Mouse (Mus musculus) cerebellum, adult 2 months (tissue): ENCODE measurements around the gene Rasgef1b. TPM values are rescaled to one million over a fixed set of nuclear protein-coding genes. Genes with fewer than 3 reads are reported as not detected.
A peak's percentile ranks its signal among the peaks of the same experiment; 100 is the strongest.

Experiments
- DNase-seq, 2 experiments: peaks; one replicate each; pipeline ENCODE4 v3.0.0; 2021
- H3K27ac ChIP-seq: fragments of 200-500 bp; 2 replicates; pipeline ENCODE4 v1.5.1; 2012; ENCODE audit warnings: low read length, control low read depth, inconsistent platforms; ENCODE audit not compliant: insufficient read depth
- H3K27me3 ChIP-seq: fragments of 200-500 bp; 2 replicates; pipeline ENCODE4 v1.6.1; 2012; ENCODE audit warnings: inconsistent platforms, mild to moderate bottlenecking, low read length, moderate library complexity; ENCODE audit not compliant: control insufficient read depth, insufficient read depth
- H3K4me1 ChIP-seq: fragments of 200-500 bp; 2 replicates; pipeline ENCODE4 v1.6.1; 2011; ENCODE audit warnings: low read length; ENCODE audit not compliant: control insufficient read depth, insufficient read depth
- H3K4me3 ChIP-seq: fragments of 200-500 bp; replicated peaks from 2 replicates; pipeline ENCODE3; 2011; ENCODE audit warnings: mild to moderate bottlenecking, low read depth, low read length, control low read depth; ENCODE audit not compliant: insufficient read depth
- CTCF ChIP-seq: fragments of 200-500 bp; IDR thresholded peaks from 2 replicates; pipeline ENCODE4 v1.5.1; 2011; ENCODE audit warnings: low read depth, mild to moderate bottlenecking, control low read depth, low read length, moderate library complexity, borderline replicate concordance; ENCODE audit not compliant: insufficient read depth
- POLR2A ChIP-seq: fragments of 200-500 bp; IDR thresholded peaks from 2 replicates; pipeline ENCODE4 v1.6.1; 2011; ENCODE audit warnings: low read length, control low read depth, borderline replicate concordance; ENCODE audit not compliant: insufficient read depth
- WGBS: fragments of 180-500 bp; shearing (Covaris S2); methylation state at CpG from one replicate; pipeline ENCODE4 v1.1.7; 2018; 5-methylcytosine and 5-hydroxymethylcytosine counted together
- polyA plus RNA-seq: library from polyadenylated mRNA; depleted of rRNA; stranded (reverse); fragments of >200 nt; gene quantifications from 2 replicates; pipeline ENCODE4 v1.2.3, GENCODE M21; 2012

Rasgef1b gene
- polyA plus RNA-seq, 1 experiment: 19.6 TPM

DNA sequence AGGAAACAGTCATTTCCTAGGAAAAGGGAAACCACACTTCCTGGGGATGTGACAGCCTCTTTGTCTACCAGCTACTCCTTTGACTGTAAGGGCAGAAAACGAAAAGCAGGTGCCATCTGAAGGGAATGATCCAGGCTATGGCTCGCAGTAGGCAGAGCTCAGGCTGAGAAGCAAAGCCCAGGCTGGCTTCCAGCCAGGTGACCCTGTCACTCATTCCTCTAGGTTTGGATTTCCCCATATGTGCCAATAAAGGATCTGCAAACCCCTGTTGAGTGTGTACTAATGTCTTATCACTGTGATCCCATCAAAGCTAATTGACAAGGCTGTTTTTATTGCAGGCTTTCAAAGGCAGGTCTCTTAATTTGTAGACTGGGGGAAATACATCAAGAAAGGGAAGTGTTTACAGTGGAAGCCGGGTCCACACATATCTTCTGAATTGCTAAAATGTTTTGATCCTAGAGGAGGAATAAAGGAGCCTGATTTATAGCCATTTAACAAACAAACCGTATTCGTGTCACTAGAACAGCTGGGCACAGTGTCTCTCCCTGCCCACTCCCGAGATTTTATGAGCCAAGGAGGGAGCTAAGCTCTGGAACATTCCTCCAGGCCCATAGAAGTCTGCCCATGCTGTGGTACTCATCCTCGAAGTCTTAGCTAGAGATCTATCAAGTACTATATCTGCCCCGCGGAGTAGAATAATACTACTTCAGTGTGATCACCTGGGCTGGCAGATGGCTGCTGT is 449.7 kb downstream of the Rasgef1b start:
- DNase-seq: no peak
- 62% methylated on average over 9 of the region's 9 CpGs for WGBS
- TF ChIP-seq CTCF (no peak), POLR2A (no peak)
- H3K4me3 ChIP-seq: no peak overlapping the region
- peaks cover 5% of the 10 kb centered on the region; the same call in 1 of the 2 replicates for H3K4me1 ChIP-seq
- H3K27ac ChIP-seq: no peak overlapping the region
- H3K27me3 ChIP-seq: no peaks in the 10 kb centered on the region; the same call in 1 of the 2 replicates

DNA sequence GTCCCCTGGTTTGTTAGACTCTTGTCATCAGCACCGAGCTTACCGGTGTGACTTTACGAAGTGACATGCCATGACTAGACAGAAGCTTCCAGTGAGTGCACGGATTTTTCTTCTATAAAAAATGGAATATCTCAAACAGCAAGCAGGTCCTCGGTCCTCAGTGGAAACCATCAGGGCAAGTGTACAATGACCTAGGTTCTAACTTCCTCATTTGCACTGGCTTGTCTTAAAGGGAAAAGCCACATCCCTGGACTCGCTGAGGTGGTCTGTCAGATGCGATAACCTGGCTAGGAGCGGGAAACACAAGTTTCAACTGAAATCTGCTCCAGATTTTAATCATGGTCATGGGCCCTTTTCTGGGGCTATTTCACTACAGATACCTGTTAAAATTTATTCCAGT is 450.5 kb downstream of the Rasgef1b start:
- 94% methylated on average over 8 of the region's 8 CpGs for WGBS
- Histone ChIP-seq H3K27me3 (no peaks in the 10 kb centered on the region; the same call in 1 of the 2 replicates), H3K4me3 (no peak overlapping the region), H3K27ac (no peak overlapping the region), H3K4me1 (peaks cover 7% of the 10 kb centered on the region; the same call in 1 of the 2 replicates)
- no peak for TF ChIP-seq POLR2A
- no peak for TF ChIP-seq CTCF
- no peak for DNase-seq

DNA sequence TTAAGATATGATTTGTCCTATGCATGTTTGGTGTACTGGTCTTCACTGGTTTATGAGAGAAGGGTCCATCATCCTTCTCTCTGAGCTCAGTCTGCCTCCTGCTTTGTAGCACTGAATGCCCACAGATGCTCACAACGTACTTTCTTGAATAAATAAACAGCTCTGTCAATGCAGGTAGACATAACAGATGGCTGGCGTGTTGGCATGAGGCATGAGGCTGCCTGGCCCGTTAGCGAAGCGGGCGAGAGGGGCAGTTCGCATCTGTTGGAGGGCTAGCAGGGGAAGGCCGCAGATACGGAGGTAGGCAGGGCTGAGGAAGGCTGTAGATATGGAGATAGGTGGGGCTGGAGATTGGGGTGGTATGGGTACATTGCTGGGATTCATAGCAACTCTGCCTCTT is 451.3 kb downstream of the Rasgef1b start:
- Histone ChIP-seq H3K4me1 (peaks cover 7% of the 10 kb centered on the region; the same call in 1 of the 2 replicates), H3K27me3 (no peaks in the 10 kb centered on the region; the same call in 1 of the 2 replicates), H3K4me3 (no peak overlapping the region), H3K27ac (no peak overlapping the region)
- no peak for DNase-seq
- WGBS: 49% methylated on average over 9 of the region's 9 CpGs
- TF ChIP-seq CTCF: no peak
- TF ChIP-seq POLR2A: no peak

GRCm38 (mm10) chr5:99274119-99274563 is 454.7 kb downstream of the Rasgef1b start:
- peaks cover 7% of the 10 kb centered on the region; the same call in 1 of the 2 replicates for H3K4me1 ChIP-seq
- WGBS: 12% methylated on average over 12 of the region's 12 CpGs
- no peak for TF ChIP-seq CTCF
- no peak for TF ChIP-seq POLR2A
- H3K4me3 ChIP-seq: peak overlapping the region; percentile 25
- DNase-seq: peak; percentile 21 to 25
- H3K27ac ChIP-seq: no peak overlapping the region
- no peaks in the 10 kb centered on the region; the same call in 1 of the 2 replicates for H3K27me3 ChIP-seq

DNA sequence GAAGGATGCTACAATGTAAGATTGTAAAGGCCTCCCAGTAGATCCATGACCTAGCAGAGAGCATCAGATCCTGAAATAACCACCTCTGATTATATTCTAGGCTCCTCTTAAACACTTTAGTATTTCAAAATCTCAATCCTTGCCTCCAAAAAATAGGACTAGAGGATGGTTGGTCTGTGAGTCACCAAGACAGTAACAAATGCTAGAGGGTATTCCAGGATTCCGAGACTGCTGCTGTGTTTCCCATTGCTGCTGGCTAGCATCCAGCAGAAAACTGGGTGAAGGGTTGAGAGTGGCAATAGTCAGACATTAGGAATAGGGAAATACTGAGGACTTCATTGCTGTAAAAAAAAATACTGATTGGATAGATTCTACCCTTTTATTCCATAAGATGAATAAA is 457.3 kb downstream of the Rasgef1b start:
- Histone ChIP-seq H3K27me3 (no peaks in the 10 kb centered on the region; the same call in 1 of the 2 replicates), H3K27ac (no peak overlapping the region), H3K4me3 (no peak overlapping the region), H3K4me1 (peaks cover 7% of the 10 kb centered on the region; the same call in 1 of the 2 replicates)
- 77% methylated on average over 1 of the region's 1 CpGs for WGBS
- no peak for TF ChIP-seq CTCF
- no peak for TF ChIP-seq POLR2A
- no peak for DNase-seq

- Histone ChIP-seq H3K27ac (no peak overlapping the region), H3K27me3 (no peaks in the 10 kb centered on the region; the same call in 1 of the 2 replicates), H3K4me1 (peaks cover 2% of the 10 kb centered on the region; the same call in 1 of the 2 replicates), H3K4me3 (no peak overlapping the region)
- WGBS: 93% methylated on average over 2 of the region's 2 CpGs
- TF ChIP-seq CTCF: no peak
- no peak for TF ChIP-seq POLR2A
- no peak for DNase-seq
These were observed 459.7 kb downstream of the Rasgef1b start for GRCm38 (mm10) chr5:99269131-99269530.

GRCm38 (mm10) chr5:99267338-99267737 is 461.5 kb downstream of the Rasgef1b start:
- DNase-seq: no peak
- TF ChIP-seq POLR2A: no peak
- TF ChIP-seq CTCF: no peak
- H3K27me3 ChIP-seq: no peaks in the 10 kb centered on the region; the same call in 1 of the 2 replicates
- H3K4me1 ChIP-seq: no peaks in the 10 kb centered on the region
- 95% methylated on average over 5 of the region's 5 CpGs for WGBS
- H3K27ac ChIP-seq: no peak overlapping the region
- no peak overlapping the region for H3K4me3 ChIP-seq

DNA sequence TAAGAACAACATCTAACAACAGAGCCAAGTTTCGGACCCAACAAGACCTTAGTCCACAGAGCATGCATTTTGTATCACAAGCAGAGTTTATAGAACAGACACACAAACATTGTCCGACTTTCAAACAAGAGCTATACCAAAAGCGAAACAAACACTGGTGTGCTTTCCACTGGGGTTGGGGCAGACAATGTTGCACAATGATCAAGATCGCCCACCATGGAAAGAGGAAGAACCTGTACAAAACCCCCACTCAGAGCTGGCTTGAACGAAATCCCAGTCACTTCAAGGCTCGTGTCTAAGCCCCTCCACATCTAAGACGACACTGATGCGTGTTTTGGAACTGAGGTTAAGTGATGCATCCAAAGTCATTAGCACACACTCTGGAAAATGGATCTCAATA is 462.6 kb downstream of the Rasgef1b start:
- Histone ChIP-seq H3K4me1 (no peaks in the 10 kb centered on the region), H3K27ac (no peak overlapping the region), H3K4me3 (no peak overlapping the region), H3K27me3 (no peaks in the 10 kb centered on the region; the same call in 1 of the 2 replicates)
- no peak for DNase-seq
- whole genome bisulfite sequencing: 91% methylated on average over 8 of the region's 8 CpGs
- TF ChIP-seq CTCF: no peak
- no peak for TF ChIP-seq POLR2A
